8 mouse cellular contexts compared by ENCODE assay signal in genomic region chr7:83230496-83231325, GRCm38 (mm10).
DNase-seq lines count a peak whose midpoint lies in the region; ATAC-seq lines count a peak whose summit lies in the region.

No protein-coding gene starts in this region.

- H3K4me3 ChIP-seq in embryonic facial prominence, embryonic 11.5 days (ENCODE audit: low read depth, low read length) = no peak overlapping the region
- H3K4me3 ChIP-seq in embryonic facial prominence, embryonic 10.5 days = no peak overlapping the region
- no peak overlapping the region for H3K4me3 ChIP-seq in heart, embryonic 16.5 days (ENCODE audit: low read length)
- H3K4me3 ChIP-seq in intestine, embryonic 15.5 days (replicated peaks) = no peak overlapping the region

- ATAC-seq in embryonic facial prominence, embryonic 11.5 days (replicated peaks; ENCODE audit: insufficient number of reproducible peaks, low FRiP score, low TSS enrichment, low read depth) = no peak
- peak; percentile 14; the same call in 1 of the 2 replicates for ATAC-seq in heart, embryonic 16.5 days (replicated peaks; ENCODE audit: extremely low read depth, insufficient read depth, low FRiP score)
- no peak for ATAC-seq in intestine, embryonic 15.5 days

- no peaks in the 10 kb centered on the region for H3K36me3 ChIP-seq in embryonic facial prominence, embryonic 11.5 days (replicated peaks; ENCODE audit: control insufficient read depth, insufficient read depth, low read depth, low read length)
- 0 out of 2 replicates have a peak, but pooled peaks cover 2% of the 10 kb centered on the region for H3K36me3 ChIP-seq in embryonic facial prominence, embryonic 10.5 days (replicated peaks)
- no peaks in the 10 kb centered on the region for H3K36me3 ChIP-seq in heart, embryonic 16.5 days (ENCODE audit: control insufficient read depth, insufficient read depth)
- no peaks in the 10 kb centered on the region for H3K36me3 ChIP-seq in intestine, embryonic 15.5 days

- 67% methylated on average over 3 of the region's 3 CpGs for WGBS in embryonic facial prominence, embryonic 11.5 days
- WGBS in embryonic facial prominence, embryonic 10.5 days = 82% methylated on average over 3 of the region's 3 CpGs
- 71% methylated on average over 3 of the region's 3 CpGs for WGBS in heart, embryonic 16.5 days
- 65% methylated on average over 3 of the region's 3 CpGs for WGBS in intestine, embryonic 15.5 days

- no peak overlapping the region for H3K9ac ChIP-seq in embryonic facial prominence, embryonic 11.5 days (replicated peaks; ENCODE audit: low read length)
- H3K9ac ChIP-seq in heart, embryonic 16.5 days (ENCODE audit: low read length) = no peak overlapping the region
- no peak overlapping the region for H3K9ac ChIP-seq in intestine, embryonic 15.5 days

- H3K9me3 ChIP-seq in embryonic facial prominence, embryonic 11.5 days (replicated peaks; ENCODE audit: control insufficient read depth, low read length) = no peaks in the 10 kb centered on the region
- peaks cover 7% of the 10 kb centered on the region for H3K9me3 ChIP-seq in embryonic facial prominence, embryonic 10.5 days
- H3K9me3 ChIP-seq in heart, embryonic 16.5 days (replicated peaks; ENCODE audit: control insufficient read depth, low read length) = peaks cover 3% of the 10 kb centered on the region
- H3K9me3 ChIP-seq in intestine, embryonic 15.5 days = no peaks in the 10 kb centered on the region

- no peaks in the 10 kb centered on the region for H3K27me3 ChIP-seq in embryonic facial prominence, embryonic 11.5 days (ENCODE audit: control insufficient read depth, insufficient read depth, low read length)
- no peaks in the 10 kb centered on the region for H3K27me3 ChIP-seq in embryonic facial prominence, embryonic 10.5 days (replicated peaks; ENCODE audit: low read depth, poor library complexity, severe bottlenecking)
- H3K27me3 ChIP-seq in heart, embryonic 16.5 days (ENCODE audit: control insufficient read depth, insufficient read depth, low read length) = no peaks in the 10 kb centered on the region
- H3K27me3 ChIP-seq in intestine, embryonic 15.5 days (replicated peaks) = no peaks in the 10 kb centered on the region

- no peaks in the 10 kb centered on the region for H3K4me1 ChIP-seq in embryonic facial prominence, embryonic 11.5 days (ENCODE audit: control insufficient read depth, insufficient read depth, low read length)
- H3K4me1 ChIP-seq in embryonic facial prominence, embryonic 10.5 days = peaks cover 6% of the 10 kb centered on the region
- 0 out of 2 replicates have a peak, but pooled peaks cover 3% of the 10 kb centered on the region for H3K4me1 ChIP-seq in heart, embryonic 16.5 days (ENCODE audit: control insufficient read depth, insufficient read depth, low read length)
- H3K4me1 ChIP-seq in intestine, embryonic 15.5 days (replicated peaks) = no peaks in the 10 kb centered on the region

- DNase-seq in embryonic facial prominence, embryonic 11.5 days (ENCODE audit: low spot score) = peak; percentile 22
- no peak for DNase-seq in embryonic facial prominence, embryonic 10.5 days (ENCODE audit: low spot score)
- DNase-seq in MN1 (ENCODE audit: low spot score) = peak; percentile 14
- DNase-seq in layer of hippocampus, postnatal 10 days (ENCODE audit: low spot score in 2 of 2) = peak; percentile 40 to 64
- DNase-seq in embryo, embryonic 11 days = no peak
- DNase-seq in urinary bladder, postnatal 25 days (ENCODE audit: low spot score) = no peak

- H3K4me2 ChIP-seq in embryonic facial prominence, embryonic 11.5 days (ENCODE audit: low read depth, low read length) = no peak overlapping the region
- H3K4me2 ChIP-seq in heart, embryonic 16.5 days (ENCODE audit: low read depth, low read length) = no peak overlapping the region
- H3K4me2 ChIP-seq in intestine, embryonic 15.5 days (replicated peaks) = no peak overlapping the region

- H3K27ac ChIP-seq in embryonic facial prominence, embryonic 11.5 days (replicated peaks; ENCODE audit: low read depth, low read length) = no peak overlapping the region; the same call in 1 of the 2 replicates
- no peak overlapping the region for H3K27ac ChIP-seq in embryonic facial prominence, embryonic 10.5 days (replicated peaks)
- H3K27ac ChIP-seq in heart, embryonic 16.5 days (ENCODE audit: low read length) = peak overlapping the region; percentile 25; the same call in 1 of the 2 replicates
- no peak overlapping the region for H3K27ac ChIP-seq in intestine, embryonic 15.5 days

Comparison
In these comparisons a context has a peak if more than half of its experiments do, and no peak if none do; other contexts are left out.
1. DNase-seq: peak in embryonic facial prominence, embryonic 11.5 days (single experiment), MN1 (single experiment) and layer of hippocampus, postnatal 10 days (2 of 2); none in embryonic facial prominence, embryonic 10.5 days (single experiment), embryo, embryonic 11 days (single experiment) and urinary bladder, postnatal 25 days (single experiment).